Mouse (Mus musculus): ENCODE data around the gene Gm12695.

Gene Gm12695

GRCm38 (mm10) chr4:96785086-96785485, at the start of gene Gm12695:
TSS of gene Gm12695 (minus strand) at chr4:96785186.
- no peak for DNase-seq (ENCODE audit: low read depth, low spot score)

DNA sequence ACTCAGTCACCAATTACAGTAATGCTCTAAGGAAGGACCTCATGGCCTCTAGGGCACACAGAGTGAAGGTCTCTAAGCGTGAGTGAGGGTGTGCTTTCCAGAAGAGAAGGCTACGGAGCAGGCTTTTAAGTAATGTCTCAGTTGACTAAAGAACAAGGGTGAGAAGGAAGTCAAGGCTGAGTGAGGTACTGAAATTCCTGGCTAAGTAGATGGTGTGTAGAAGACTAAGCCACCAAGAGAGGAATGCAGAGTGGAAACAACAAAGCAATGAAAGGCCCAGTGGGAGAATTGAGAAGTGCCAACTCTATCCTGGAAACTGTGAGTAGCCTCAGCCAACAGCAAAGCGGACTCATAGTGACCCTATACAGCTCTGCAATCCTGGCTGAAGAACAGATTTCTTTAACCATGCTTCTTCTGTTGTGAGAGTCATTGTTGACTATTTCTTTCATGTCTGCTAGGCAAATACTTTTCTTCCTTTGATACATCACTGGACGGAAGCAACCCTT, 40.6 kb upstream of the Gm12695 start:
- DNase-seq (ENCODE audit: low read depth, low spot score), result no peak

DNA sequence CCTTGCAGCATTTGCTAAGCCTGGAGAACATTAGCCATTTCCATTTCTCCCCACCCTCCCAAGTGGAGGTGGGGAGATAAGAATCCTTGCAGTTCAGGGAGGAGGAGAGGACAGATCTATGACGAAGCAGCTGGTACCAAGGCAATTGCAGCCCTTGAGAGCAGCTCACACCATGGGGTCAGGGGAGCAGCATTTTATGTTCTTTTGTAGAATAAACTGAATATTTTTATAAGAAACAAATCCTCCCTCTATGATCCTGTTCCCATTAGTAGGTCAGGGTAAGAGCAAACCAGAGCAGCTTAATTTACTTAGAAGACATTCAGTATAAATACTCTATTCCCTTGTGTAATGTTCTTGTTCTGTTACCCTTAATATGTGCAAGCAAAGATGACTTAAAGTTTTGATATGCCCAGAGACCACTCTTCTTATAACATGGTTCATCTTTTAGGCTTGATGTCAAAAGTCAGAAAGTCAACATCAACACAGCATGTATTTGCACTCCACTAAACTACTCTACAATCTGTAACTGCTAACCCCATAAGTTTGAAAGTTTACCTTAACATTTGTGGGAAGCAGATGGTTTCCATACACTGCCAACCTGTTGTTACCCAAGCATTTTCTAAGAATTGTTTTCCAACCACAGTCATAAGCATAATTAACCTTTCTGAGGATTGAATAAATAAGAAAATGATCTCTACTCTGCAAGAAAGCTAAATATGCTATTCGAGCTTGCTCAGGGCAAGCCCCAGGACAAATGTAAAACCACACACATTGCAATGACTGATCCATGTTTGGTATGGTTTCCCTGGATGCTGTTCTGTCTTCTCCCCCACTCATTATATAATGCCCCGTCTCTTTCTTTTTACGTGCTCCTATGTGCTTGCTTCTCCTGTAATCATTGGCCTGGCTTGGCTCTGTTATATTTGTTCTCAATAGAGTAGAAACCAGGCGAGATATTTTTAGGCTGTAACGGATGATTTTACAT, 22.1 kb upstream of the Gm12695 start:
- DNase-seq (ENCODE audit: low read depth, low spot score), result no peak

DNA sequence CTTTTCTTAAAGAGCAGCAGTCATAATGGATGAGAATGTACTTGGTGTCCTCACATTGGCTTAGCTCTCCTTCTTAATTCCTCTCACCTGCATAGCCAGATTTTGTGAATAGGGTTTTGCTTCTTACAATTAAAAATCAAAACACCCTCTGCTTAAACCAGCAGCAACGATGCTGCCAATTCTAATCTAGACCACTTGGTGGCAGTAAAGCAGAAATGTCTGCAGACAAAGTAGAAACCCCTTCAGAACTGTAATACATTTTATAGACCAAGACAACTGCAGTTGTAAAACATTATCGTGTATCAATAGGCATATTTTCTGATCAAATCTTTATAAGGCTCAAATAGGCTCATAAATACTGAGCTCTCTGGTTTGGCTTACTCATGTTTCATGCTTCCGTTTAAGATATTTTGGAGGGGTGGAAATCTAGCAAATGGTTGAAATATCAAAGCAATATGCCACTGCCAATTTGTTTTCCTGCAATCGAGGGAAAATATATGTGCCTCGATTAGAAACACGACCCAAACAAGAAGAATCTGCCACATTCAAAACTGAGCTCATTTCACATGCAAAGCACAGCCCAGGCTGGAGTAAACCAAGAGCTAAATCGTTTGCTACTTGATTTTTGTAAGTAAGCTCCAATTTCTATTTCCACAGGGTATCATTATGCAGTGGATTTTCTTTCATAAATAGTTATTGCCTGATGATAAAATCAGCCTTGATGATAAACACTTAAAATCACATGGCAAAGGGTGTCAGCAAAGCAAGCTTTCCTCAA, 14.6 kb upstream of the Gm12695 start:
- DNase-seq (ENCODE audit: low read depth, low spot score), result peak; percentile 9

DNA sequence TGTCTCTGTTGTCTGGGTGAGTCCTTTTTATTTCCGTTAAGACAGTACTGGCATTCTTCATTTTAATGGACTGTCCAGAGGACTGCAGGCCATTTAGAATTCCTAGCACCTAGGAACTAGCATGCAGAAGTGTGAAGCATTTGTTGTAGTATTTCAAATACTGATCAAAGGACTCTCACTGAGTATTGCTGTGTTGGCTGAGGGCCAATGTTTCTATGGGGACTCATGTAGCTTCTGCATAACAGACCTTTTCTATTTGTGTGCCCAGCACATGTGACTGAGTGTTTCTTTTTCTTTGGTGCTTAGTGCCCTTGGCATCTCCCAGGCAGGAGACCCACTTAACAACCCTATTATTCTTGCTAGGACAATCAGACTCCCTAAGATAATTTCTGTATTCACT, 12.6 kb upstream of the Gm12695 start:
- DNase-seq (ENCODE audit: low read depth, low spot score), result no peak

DNA sequence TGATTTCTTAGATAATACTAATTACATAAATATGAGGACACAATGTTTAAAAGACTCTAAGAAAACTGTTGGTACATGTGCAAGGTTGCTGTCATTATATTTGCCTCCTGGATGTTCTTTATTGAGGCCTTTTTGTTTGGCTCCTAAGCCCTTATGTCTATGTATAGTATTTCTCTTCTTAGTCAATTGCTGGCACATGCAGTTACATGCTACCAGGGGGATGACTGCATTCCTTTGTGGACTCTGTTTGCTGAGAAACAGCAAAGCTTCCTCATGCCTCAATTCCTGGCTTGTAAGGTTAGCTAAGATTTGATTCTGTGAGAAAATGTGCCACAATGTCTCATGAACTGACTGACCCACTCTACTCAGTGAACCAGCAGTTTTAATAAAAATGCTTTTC, 6.3 kb upstream of the Gm12695 start:
- DNase-seq (ENCODE audit: low read depth, low spot score), result no peak

GRCm38 (mm10) chr4:96789905-96790304, 4.9 kb upstream of the Gm12695 start:
- no peak for DNase-seq (ENCODE audit: low read depth, low spot score)

DNA sequence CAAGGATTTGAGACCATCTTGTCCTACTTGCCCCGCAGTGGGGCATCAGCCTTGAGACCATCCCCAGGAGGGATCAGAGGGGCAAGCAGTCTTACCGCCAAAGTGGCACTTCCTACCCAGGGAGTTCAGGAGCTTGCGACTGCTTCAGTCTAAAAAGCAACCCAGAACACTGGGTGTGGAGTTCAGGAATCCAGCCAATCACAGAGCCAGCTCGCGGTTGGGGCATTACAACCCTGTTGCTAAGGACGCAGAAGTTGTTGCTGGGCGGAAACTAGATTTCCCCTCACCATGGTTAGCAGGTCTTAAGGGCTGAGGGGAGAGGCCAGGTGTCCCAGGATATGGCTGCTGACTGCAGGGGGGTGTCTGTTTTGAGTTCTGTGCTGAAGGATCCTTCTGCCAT, 1.6 kb upstream of the Gm12695 start:
- DNase-seq (ENCODE audit: low read depth, low spot score), result no peak

DNA sequence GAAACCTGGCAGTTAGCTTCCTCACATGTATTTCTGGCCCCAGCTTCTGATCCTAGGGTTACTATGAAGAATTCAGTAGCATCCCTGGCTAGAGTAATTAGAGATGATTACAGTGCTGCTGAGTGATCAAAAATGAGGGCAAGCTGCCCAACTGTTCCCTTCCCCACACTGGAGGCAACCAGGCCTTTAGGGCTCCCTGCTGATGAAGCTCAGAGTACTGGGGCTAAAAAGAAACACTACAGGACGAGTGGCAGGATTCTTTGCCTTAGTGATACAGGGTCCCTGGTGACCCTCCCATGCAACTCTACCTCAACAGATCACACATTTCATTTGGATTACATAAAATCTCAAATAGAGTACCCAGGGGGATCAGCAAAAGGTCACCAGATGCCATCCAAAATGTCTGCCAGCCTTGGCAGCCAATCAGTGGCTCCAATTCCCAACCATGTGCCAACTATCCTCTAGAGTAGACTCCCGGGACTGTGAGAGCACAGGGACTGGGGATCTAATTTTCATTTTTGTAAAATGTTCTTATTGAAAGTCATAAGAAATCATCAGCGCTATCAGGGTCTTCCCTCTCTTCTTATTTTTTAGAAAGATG, 11.9 kb downstream of the Gm12695 start:
- peak; percentile 3 for DNase-seq (ENCODE audit: low read depth, low spot score)

- DNase-seq (ENCODE audit: low read depth, low spot score), result no peak
Observed at GRCm38 (mm10) chr4:96766396-96766998, 18.5 kb downstream of the Gm12695 start.

DNA sequence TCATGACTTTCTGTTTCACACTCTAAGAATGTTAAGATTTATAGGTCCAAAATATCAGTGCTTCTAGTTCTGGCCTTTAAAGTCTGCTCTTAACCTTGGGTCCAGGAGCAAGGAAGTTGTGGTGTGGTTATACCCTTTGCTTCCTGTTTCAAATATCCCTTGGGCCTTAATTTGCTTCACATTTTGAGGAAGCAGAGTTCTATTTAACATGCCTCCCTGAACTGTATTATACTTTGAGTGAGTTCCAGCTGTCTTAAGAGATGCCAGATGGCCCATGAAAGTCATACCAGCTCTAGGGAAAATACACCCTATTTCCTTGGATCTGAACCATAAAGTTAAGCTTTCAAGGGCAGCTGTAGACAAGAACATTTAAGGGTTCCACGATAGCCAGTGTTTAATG, 33.0 kb downstream of the Gm12695 start:
- DNase-seq (ENCODE audit: low read depth, low spot score), result no peak

DNA sequence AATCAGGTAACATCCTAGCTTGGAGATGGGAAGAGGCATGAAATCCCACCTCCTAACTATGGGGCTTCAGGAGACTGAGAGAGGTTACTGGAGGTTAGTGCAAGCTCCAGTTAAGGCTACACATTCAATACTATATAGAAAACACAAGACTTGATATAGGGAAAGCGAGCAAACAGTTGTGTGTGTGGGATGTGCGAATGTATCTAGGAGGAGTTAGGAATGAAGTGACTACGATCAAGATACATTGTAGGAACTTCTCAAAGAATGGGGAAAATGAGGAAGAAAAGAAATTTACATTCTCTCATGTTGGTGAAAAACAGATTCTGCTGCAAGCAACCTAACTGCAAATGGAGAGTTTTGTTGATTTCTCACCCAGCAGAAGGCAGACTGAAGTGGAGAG, 44.5 kb downstream of the Gm12695 start:
- DNase-seq (ENCODE audit: low read depth, low spot score), result no peak

- no peak for DNase-seq (ENCODE audit: low read depth, low spot score)
Observed at GRCm38 (mm10) chr4:96729256-96729655, 55.7 kb downstream of the Gm12695 start.

GRCm38 (mm10) chr4:96728211-96728610, 56.8 kb downstream of the Gm12695 start:
- no peak for DNase-seq (ENCODE audit: low read depth, low spot score)

GRCm38 (mm10) chr4:96725415-96726055, 59.5 kb downstream of the Gm12695 start:
- DNase-seq (ENCODE audit: low read depth, low spot score), result no peak

- DNase-seq (ENCODE audit: low read depth, low spot score), result no peak
Observed at GRCm38 (mm10) chr4:96722301-96722700, 62.7 kb downstream of the Gm12695 start.

- DNase-seq (ENCODE audit: low read depth, low spot score), result peak; percentile 11
Observed at GRCm38 (mm10) chr4:96718977-96719966, 65.7 kb downstream of the Gm12695 start.

DNA sequence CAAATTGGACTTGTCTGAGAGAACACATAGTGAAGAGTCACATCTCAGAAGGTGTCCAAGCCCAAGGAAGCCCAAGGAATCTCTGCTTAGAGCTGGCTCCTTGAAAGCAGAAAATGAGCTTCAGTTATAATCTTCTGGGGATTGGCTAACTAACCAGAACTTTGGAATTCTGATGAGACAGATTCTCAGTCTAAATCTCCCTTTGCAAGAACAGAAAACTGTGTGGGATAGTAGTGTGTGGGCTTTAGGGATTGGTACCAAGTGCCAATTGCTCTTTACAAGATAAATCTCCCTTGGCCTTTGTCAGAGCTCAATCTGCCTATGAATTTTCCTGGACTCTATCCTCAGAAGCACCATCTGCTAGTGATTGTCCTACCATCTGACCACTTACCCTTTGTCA, 66.5 kb downstream of the Gm12695 start:
- DNase-seq (ENCODE audit: low read depth, low spot score), result no peak

DNA sequence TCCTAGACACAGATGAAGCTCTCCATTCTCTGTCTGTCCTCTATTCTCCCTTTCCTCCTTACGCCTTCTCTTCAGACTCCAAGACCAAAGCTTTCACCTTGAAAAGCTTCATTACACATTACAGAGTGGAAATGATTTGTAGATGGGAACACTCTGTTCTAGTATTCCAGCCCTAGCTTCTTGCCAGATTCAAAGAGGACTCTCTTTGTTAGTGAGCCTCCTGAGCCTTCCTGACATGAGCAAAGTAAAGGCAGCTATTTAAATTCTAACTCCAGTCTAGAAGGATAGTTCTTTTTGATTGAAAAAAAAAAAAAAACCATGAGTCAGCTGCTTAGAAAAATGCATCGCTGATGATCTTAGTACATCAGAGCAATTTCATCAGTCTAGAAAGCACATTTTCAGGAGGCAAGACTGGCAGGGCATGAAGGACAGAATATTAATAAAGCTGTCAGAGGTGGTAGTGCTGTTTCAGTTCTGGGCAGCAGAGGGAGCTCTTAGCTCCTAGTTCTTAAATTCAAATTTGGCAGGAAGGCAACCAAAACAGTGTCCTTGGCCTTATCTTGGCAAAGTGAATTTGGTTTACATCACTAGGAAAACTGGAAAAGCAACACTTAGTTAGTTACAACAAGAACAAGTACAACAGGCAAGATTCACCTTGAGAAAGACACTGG, 79.6 kb downstream of the Gm12695 start:
- DNase-seq (ENCODE audit: low read depth, low spot score), result peak; percentile 25
